Mouse (Mus musculus) olfactory bulb, adult 2 months (tissue): Measurements from ENCODE around the gene Gm5105.

Source experiments
- CTCF ChIP-seq: fragments of 200-500 bp; IDR thresholded peaks from 2 replicates; pipeline ENCODE4 v1.5.1; 2012; ENCODE audit warnings: low read depth, mild to moderate bottlenecking, low read length, moderate library complexity; ENCODE audit not compliant: insufficient read depth
- POLR2A ChIP-seq: fragments of 200-500 bp; IDR thresholded peaks from 2 replicates; pipeline ENCODE4 v1.6.1; 2012; ENCODE audit warnings: mild to moderate bottlenecking, low read depth, low read length, moderate library complexity; ENCODE audit not compliant: insufficient read depth

GRCm38 (mm10) chr3:138000724-138001069, 66.5 kb downstream of the Gm5105 start:
- no peak for TF ChIP-seq POLR2A
- TF ChIP-seq CTCF, result no peak
